Mouse (Mus musculus) intestine, postnatal 0 days (tissue): ENCODE data around the gene Agtpbp1. TPM values are rescaled to one million over a fixed set of nuclear protein-coding genes. Genes with fewer than 3 reads are reported as not detected.

Experiments
- ATAC-seq: fragments of 200-750 bp; cut with Nextera tagmentation; 2 replicates; pipeline ENCODE4 v1.8.0; 2017; ENCODE audit warnings: mild to moderate bottlenecking, moderate TSS enrichment, moderate library complexity
- H3K27ac ChIP-seq: fragments of 300-500 bp; sonication (generic); 2 replicates; pipeline ENCODE4 v1.5.1; 2014; ENCODE audit warnings: mild to moderate bottlenecking, low read depth, low read length, moderate library complexity
- H3K27me3 ChIP-seq: fragments of 300-500 bp; sonication (generic); replicated peaks from 2 replicates; pipeline ENCODE4 v1.6.1; 2014; ENCODE audit warnings: low read length, mixed read lengths; ENCODE audit not compliant: control insufficient read depth, insufficient read depth
- H3K36me3 ChIP-seq: fragments of 300-500 bp; sonication (generic); 2 replicates; pipeline ENCODE4 v1.6.1; 2014; ENCODE audit warnings: mild to moderate bottlenecking, moderate library complexity; ENCODE audit not compliant: control insufficient read depth, insufficient read depth
- H3K4me1 ChIP-seq: fragments of 300-500 bp; sonication (generic); replicated peaks from 2 replicates; pipeline ENCODE4 v1.6.1; 2014; ENCODE audit warnings: antibody characterized with exemption, low read length, mixed read lengths; ENCODE audit not compliant: control insufficient read depth, insufficient read depth
- H3K4me2 ChIP-seq: fragments of 300-500 bp; sonication (generic); replicated peaks from 2 replicates; pipeline ENCODE4 v1.6.1; 2014; ENCODE audit warnings: low read depth, mild to moderate bottlenecking, moderate library complexity
- H3K4me3 ChIP-seq: fragments of 300-500 bp; sonication (generic); 2 replicates; pipeline ENCODE4 v1.5.1; 2014; ENCODE audit warnings: low read depth, low read length
- H3K9ac ChIP-seq: fragments of 300-500 bp; sonication (generic); 2 replicates; pipeline ENCODE4 v1.6.1; 2014; ENCODE audit warnings: mild to moderate bottlenecking, low read depth, low read length
- H3K9me3 ChIP-seq: fragments of 300-500 bp; sonication (generic); 2 replicates; pipeline ENCODE4 v1.6.1; 2016; ENCODE audit warnings: mixed run types; ENCODE audit not compliant: control insufficient read depth
- CTCF ChIP-seq: sonication (generic); IDR thresholded peaks from 2 replicates; pipeline ENCODE4 v1.5.1; 2016; ENCODE audit warnings: low read depth, mild to moderate bottlenecking, control low read depth, antibody characterized with exemption, moderate library complexity
- WGBS: fragments of 180-500 bp; shearing (Covaris S2); extraction: QIAGEN DNeasy Blood & Tissue Kit; methylation state at CpG from one replicate; pipeline ENCODE4 v1.1.7; 2014; 5-methylcytosine and 5-hydroxymethylcytosine counted together
- polyA plus RNA-seq: library from polyadenylated mRNA; unstranded; fragments of >200 nt; fragmentation: Nextera tagmentation; extraction: Ambion mirVana; gene quantifications from 2 replicates; pipeline ENCODE4 v1.2.1, GENCODE M21; 2015

Agtpbp1 gene
- polyA plus RNA-seq, 1 experiment from 2014 or later, result 7.3 TPM

- Histone ChIP-seq H3K4me1 (0 out of 2 replicates have a peak, but pooled peaks cover 3% of the 10 kb centered on the region), H3K27ac (peak overlapping the region; percentile 84), H3K36me3 (peaks cover under 1% of the 10 kb centered on the region), H3K4me2 (peak overlapping the region; percentile 85), H3K9ac (peak overlapping the region; percentile 81), H3K4me3 (peak overlapping the region; percentile 87), H3K9me3 (no peaks in the 10 kb centered on the region), H3K27me3 (no peaks in the 10 kb centered on the region)
- under 1% methylated on average over 28 of the region's 28 CpGs for WGBS
- TF ChIP-seq CTCF, result no peak
- ATAC-seq, result no peak
Measured at GRCm38 (mm10) chr13:59585648-59586005, 600 bp upstream of the Agtpbp1 start.

- 1% methylated on average over 9 of the region's 9 CpGs for WGBS
- peak; percentile 52 for TF ChIP-seq CTCF
Measured at GRCm38 (mm10) chr13:59584481-59584880, 546 bp downstream of the Agtpbp1 start.

GRCm38 (mm10) chr13:59580954-59581353 lies 4.1 kb downstream of the Agtpbp1 start:
- no peak overlapping the region for H3K27ac ChIP-seq
- TF ChIP-seq CTCF, result peak; percentile 56
- 98% methylated on average over 4 of the region's 4 CpGs for WGBS

More at GRCm38 (mm10) chr13:59584481-59584880, 546 bp downstream of the Agtpbp1 start:
- Histone ChIP-seq H3K27me3 (no peaks in the 10 kb centered on the region), H3K27ac (peak overlapping the region; percentile 4; the same call in 1 of the 2 replicates), H3K9me3 (no peaks in the 10 kb centered on the region), H3K9ac (peak overlapping the region; percentile 57), H3K4me2 (peak overlapping the region; percentile 85), H3K4me3 (peak overlapping the region; percentile 87), H3K36me3 (no peaks in the 10 kb centered on the region; the same call in 1 of the 2 replicates), H3K4me1 (0 out of 2 replicates have a peak, but pooled peaks cover 3% of the 10 kb centered on the region)
- 0 out of 2 replicates have a peak, but pooled peaks have one; percentile 5 for ATAC-seq

GRCm38 (mm10) chr13:59572549-59572948 lies 12.5 kb downstream of the Agtpbp1 start:
- no peaks in the 10 kb centered on the region for H3K9me3 ChIP-seq
- no peaks in the 10 kb centered on the region for H3K36me3 ChIP-seq
- H3K9ac ChIP-seq, result no peak overlapping the region
- no peak for TF ChIP-seq CTCF
- H3K4me3 ChIP-seq, result no peak overlapping the region
- no peak overlapping the region for H3K4me2 ChIP-seq
- no peak for ATAC-seq
- no peak overlapping the region for H3K27ac ChIP-seq
- no peaks in the 10 kb centered on the region for H3K4me1 ChIP-seq
- no peaks in the 10 kb centered on the region for H3K27me3 ChIP-seq
- 80% methylated on average over 2 of the region's 2 CpGs for whole genome bisulfite sequencing

More at GRCm38 (mm10) chr13:59580954-59581353, 4.1 kb downstream of the Agtpbp1 start:
- Histone ChIP-seq H3K36me3 (no peaks in the 10 kb centered on the region), H3K9ac (no peak overlapping the region), H3K4me3 (no peak overlapping the region), H3K4me1 (no peaks in the 10 kb centered on the region), H3K27me3 (no peaks in the 10 kb centered on the region), H3K9me3 (no peaks in the 10 kb centered on the region), H3K4me2 (no peak overlapping the region)
- ATAC-seq, result no peak

- no peak for TF ChIP-seq CTCF
- H3K9ac ChIP-seq, result no peak overlapping the region
- 89% methylated on average over 6 of the region's 6 CpGs for WGBS
- H3K9me3 ChIP-seq, result no peaks in the 10 kb centered on the region
- no peaks in the 10 kb centered on the region for H3K4me1 ChIP-seq
- H3K27ac ChIP-seq, result no peak overlapping the region
- no peaks in the 10 kb centered on the region for H3K27me3 ChIP-seq
- no peaks in the 10 kb centered on the region for H3K36me3 ChIP-seq
- no peak for ATAC-seq
- no peak overlapping the region for H3K4me2 ChIP-seq
- H3K4me3 ChIP-seq, result no peak overlapping the region
Measured at GRCm38 (mm10) chr13:59571107-59571506, 13.9 kb downstream of the Agtpbp1 start.

- no peak overlapping the region for H3K4me3 ChIP-seq
- WGBS, result 54% methylated on average over 9 of the region's 9 CpGs
- no peak overlapping the region for H3K9ac ChIP-seq
- TF ChIP-seq CTCF, result no peak
- no peaks in the 10 kb centered on the region for H3K36me3 ChIP-seq
- H3K9me3 ChIP-seq, result no peaks in the 10 kb centered on the region
- ATAC-seq, result no peak
- H3K4me1 ChIP-seq, result no peaks in the 10 kb centered on the region
- H3K27ac ChIP-seq, result no peak overlapping the region
- H3K27me3 ChIP-seq, result no peaks in the 10 kb centered on the region
- H3K4me2 ChIP-seq, result no peak overlapping the region
Measured at GRCm38 (mm10) chr13:59565945-59566520, 19.0 kb downstream of the Agtpbp1 start.

GRCm38 (mm10) chr13:59564923-59565322 lies 20.1 kb downstream of the Agtpbp1 start:
- no peak for ATAC-seq
- no peak overlapping the region for H3K4me2 ChIP-seq
- no peak overlapping the region for H3K4me3 ChIP-seq
- no peaks in the 10 kb centered on the region for H3K4me1 ChIP-seq
- WGBS, result 85% methylated on average over 10 of the region's 10 CpGs
- TF ChIP-seq CTCF, result no peak
- H3K27me3 ChIP-seq, result no peaks in the 10 kb centered on the region
- no peaks in the 10 kb centered on the region for H3K36me3 ChIP-seq
- H3K9me3 ChIP-seq, result no peaks in the 10 kb centered on the region
- no peak overlapping the region for H3K9ac ChIP-seq
- H3K27ac ChIP-seq, result no peak overlapping the region
